Mouse (Mus musculus): ENCODE results near the gene Knop1. TPM values are rescaled to one million over a fixed set of nuclear protein-coding genes. Genes with fewer than 3 reads are reported as not detected.

Gene Knop1
- polyA plus RNA-seq, 1 experiment from 2014 or later = 69.0 TPM

- Histone ChIP-seq H3K4me3 (no peak overlapping the region), H3K27me3 (replicated peaks) (no peaks in the 10 kb centered on the region), H3K9ac (no peak overlapping the region), H3K36me3 (replicated peaks) (peaks cover 64% of the 10 kb centered on the region), H3K4me2 (no peak overlapping the region), H3K4me1 (no peaks in the 10 kb centered on the region), H3K9me3 (no peaks in the 10 kb centered on the region), H3K27ac (no peak overlapping the region)
- no peak for ATAC-seq (replicated peaks)
- WGBS = 65% methylated on average over 4 of the region's 4 CpGs
These were observed 13.1 kb downstream of the Knop1 start for GRCm38 (mm10) chr7:118842938-118843337.

GRCm38 (mm10) chr7:118841796-118842195, 14.3 kb downstream of the Knop1 start:
- WGBS = 66% methylated on average over 1 of the region's 1 CpGs
- Histone ChIP-seq H3K27me3 (replicated peaks) (no peaks in the 10 kb centered on the region), H3K27ac (peak overlapping the region; percentile 17; the same call in 1 of the 2 replicates), H3K4me3 (no peak overlapping the region), H3K9ac (no peak overlapping the region), H3K4me1 (no peaks in the 10 kb centered on the region), H3K9me3 (no peaks in the 10 kb centered on the region), H3K4me2 (no peak overlapping the region), H3K36me3 (replicated peaks) (peaks cover 66% of the 10 kb centered on the region)
- ATAC-seq (replicated peaks) = 0 out of 2 replicates have a peak, but pooled peaks have one; percentile 19

- H3K4me2 ChIP-seq = no peak overlapping the region
- no peak overlapping the region for H3K9ac ChIP-seq
- H3K4me3 ChIP-seq = no peak overlapping the region
- WGBS = 74% methylated on average over 8 of the region's 8 CpGs
- H3K27me3 ChIP-seq (replicated peaks) = no peaks in the 10 kb centered on the region
- no peaks in the 10 kb centered on the region for H3K4me1 ChIP-seq
- H3K9me3 ChIP-seq = no peaks in the 10 kb centered on the region
- H3K27ac ChIP-seq = peak overlapping the region; percentile 17; the same call in 1 of the 2 replicates
- 0 out of 2 replicates have a peak, but pooled peaks have one; percentile 34 for ATAC-seq (replicated peaks)
- peaks cover 66% of the 10 kb centered on the region for H3K36me3 ChIP-seq (replicated peaks)
These were observed 14.9 kb downstream of the Knop1 start for GRCm38 (mm10) chr7:118841030-118841745.

GRCm38 (mm10) chr7:118837901-118838300, 18.2 kb downstream of the Knop1 start:
- no peak overlapping the region for H3K4me2 ChIP-seq
- H3K4me1 ChIP-seq = no peaks in the 10 kb centered on the region
- ATAC-seq (replicated peaks) = no peak
- H3K9me3 ChIP-seq = no peaks in the 10 kb centered on the region
- no peak overlapping the region for H3K27ac ChIP-seq
- H3K9ac ChIP-seq = no peak overlapping the region
- 90% methylated on average over 5 of the region's 5 CpGs for WGBS
- no peaks in the 10 kb centered on the region for H3K27me3 ChIP-seq (replicated peaks)
- peaks cover 63% of the 10 kb centered on the region for H3K36me3 ChIP-seq (replicated peaks)
- H3K4me3 ChIP-seq = no peak overlapping the region

- no peak overlapping the region for H3K4me2 ChIP-seq
- H3K4me1 ChIP-seq = 0 out of 2 replicates have a peak, but pooled peaks cover 7% of the 10 kb centered on the region
- H3K4me3 ChIP-seq = no peak overlapping the region
- no peak overlapping the region for H3K9ac ChIP-seq
- H3K27me3 ChIP-seq (replicated peaks) = no peaks in the 10 kb centered on the region
- no peaks in the 10 kb centered on the region for H3K9me3 ChIP-seq
- 19% methylated on average over 5 of the region's 5 CpGs for WGBS
- ATAC-seq (replicated peaks) = no peak
- H3K27ac ChIP-seq = no peak overlapping the region
- H3K36me3 ChIP-seq (replicated peaks) = peaks cover 6% of the 10 kb centered on the region; the same call in 1 of the 2 replicates
These were observed 28.1 kb downstream of the Knop1 start for GRCm38 (mm10) chr7:118827975-118828416.

GRCm38 (mm10) chr7:118824451-118824850, 31.6 kb downstream of the Knop1 start:
- H3K9ac ChIP-seq = no peak overlapping the region
- no peak overlapping the region for H3K4me2 ChIP-seq
- H3K27ac ChIP-seq = no peak overlapping the region
- H3K27me3 ChIP-seq (replicated peaks) = no peaks in the 10 kb centered on the region
- H3K4me1 ChIP-seq = 0 out of 2 replicates have a peak, but pooled peaks cover 7% of the 10 kb centered on the region
- no peak overlapping the region for H3K4me3 ChIP-seq
- ATAC-seq (replicated peaks) = no peak
- H3K36me3 ChIP-seq (replicated peaks) = peaks cover 2% of the 10 kb centered on the region; the same call in 1 of the 2 replicates
- 45% methylated on average over 7 of the region's 7 CpGs for WGBS
- no peaks in the 10 kb centered on the region for H3K9me3 ChIP-seq

- Histone ChIP-seq H3K9ac (no peak overlapping the region), H3K36me3 (replicated peaks) (peaks cover 7% of the 10 kb centered on the region; the same call in 1 of the 2 replicates), H3K4me1 (no peaks in the 10 kb centered on the region), H3K9me3 (no peaks in the 10 kb centered on the region), H3K27me3 (replicated peaks) (no peaks in the 10 kb centered on the region), H3K27ac (no peak overlapping the region), H3K4me3 (no peak overlapping the region), H3K4me2 (no peak overlapping the region)
- ATAC-seq (replicated peaks) = no peak
- WGBS = 91% methylated on average over 12 of the region's 12 CpGs
These were observed 34.0 kb downstream of the Knop1 start for GRCm38 (mm10) chr7:118821887-118822556.

GRCm38 (mm10) chr7:118821356-118821755, 34.7 kb downstream of the Knop1 start:
- H3K9me3 ChIP-seq = no peaks in the 10 kb centered on the region
- H3K27me3 ChIP-seq (replicated peaks) = no peaks in the 10 kb centered on the region
- no peak overlapping the region for H3K4me2 ChIP-seq
- no peak overlapping the region for H3K9ac ChIP-seq
- no peaks in the 10 kb centered on the region for H3K4me1 ChIP-seq
- WGBS = 74% methylated on average over 7 of the region's 7 CpGs
- no peak overlapping the region for H3K27ac ChIP-seq
- no peak overlapping the region for H3K4me3 ChIP-seq
- H3K36me3 ChIP-seq (replicated peaks) = peaks cover 7% of the 10 kb centered on the region; the same call in 1 of the 2 replicates
- no peak for ATAC-seq (replicated peaks)

- H3K4me2 ChIP-seq = no peak overlapping the region
- no peaks in the 10 kb centered on the region for H3K9me3 ChIP-seq
- ATAC-seq (replicated peaks) = no peak
- no peaks in the 10 kb centered on the region for H3K27me3 ChIP-seq (replicated peaks)
- no peak overlapping the region for H3K9ac ChIP-seq
- H3K36me3 ChIP-seq (replicated peaks) = peaks cover 13% of the 10 kb centered on the region; the same call in 1 of the 2 replicates
- H3K4me1 ChIP-seq = no peaks in the 10 kb centered on the region
- no peak overlapping the region for H3K4me3 ChIP-seq
- 79% methylated on average over 1 of the region's 1 CpGs for WGBS
- no peak overlapping the region for H3K27ac ChIP-seq
These were observed 36.4 kb downstream of the Knop1 start for GRCm38 (mm10) chr7:118819666-118820065.

GRCm38 (mm10) chr7:118817741-118818140, 38.3 kb downstream of the Knop1 start:
- Histone ChIP-seq H3K36me3 (replicated peaks) (peaks cover 21% of the 10 kb centered on the region; the same call in 1 of the 2 replicates), H3K27ac (no peak overlapping the region), H3K9me3 (no peaks in the 10 kb centered on the region), H3K9ac (no peak overlapping the region), H3K4me2 (no peak overlapping the region), H3K4me3 (no peak overlapping the region), H3K4me1 (no peaks in the 10 kb centered on the region), H3K27me3 (replicated peaks) (no peaks in the 10 kb centered on the region)
- 94% methylated on average over 7 of the region's 7 CpGs for WGBS
- no peak for ATAC-seq (replicated peaks)

GRCm38 (mm10) chr7:118816275-118816674, 39.8 kb downstream of the Knop1 start:
- no peak for ATAC-seq (replicated peaks)
- H3K9me3 ChIP-seq = no peaks in the 10 kb centered on the region
- no peak overlapping the region for H3K4me2 ChIP-seq
- H3K4me1 ChIP-seq = no peaks in the 10 kb centered on the region
- H3K9ac ChIP-seq = no peak overlapping the region
- H3K27ac ChIP-seq = no peak overlapping the region
- no peak overlapping the region for H3K4me3 ChIP-seq
- H3K27me3 ChIP-seq (replicated peaks) = no peaks in the 10 kb centered on the region
- WGBS = 92% methylated on average over 3 of the region's 3 CpGs
- H3K36me3 ChIP-seq (replicated peaks) = peaks cover 25% of the 10 kb centered on the region; the same call in 1 of the 2 replicates

- Histone ChIP-seq H3K9me3 (no peaks in the 10 kb centered on the region), H3K27ac (no peak overlapping the region), H3K9ac (no peak overlapping the region), H3K27me3 (replicated peaks) (no peaks in the 10 kb centered on the region), H3K4me1 (no peaks in the 10 kb centered on the region), H3K4me3 (no peak overlapping the region), H3K36me3 (replicated peaks) (peaks cover 30% of the 10 kb centered on the region; the same call in 1 of the 2 replicates), H3K4me2 (no peak overlapping the region)
- WGBS = 90% methylated on average over 4 of the region's 4 CpGs
- ATAC-seq (replicated peaks) = no peak
These were observed 42.5 kb downstream of the Knop1 start for GRCm38 (mm10) chr7:118813592-118813991.

All from midbrain, embryonic 15.5 days (tissue).